Mouse (Mus musculus) bone marrow macrophage, adult 2 months (primary cell): ENCODE results near the gene Zbtb16.

ENCODE experiments used
- CTCF ChIP-seq: IDR thresholded peaks from 2 replicates; pipeline ENCODE4 v1.5.1; 2012; ENCODE audit warnings: low read depth, mild to moderate bottlenecking, low read length, moderate library complexity
- POLR2A ChIP-seq: IDR thresholded peaks from 2 replicates; pipeline ENCODE4 v1.6.1; 2012; ENCODE audit warnings: mild to moderate bottlenecking, low read depth, low read length, borderline replicate concordance

GRCm38 (mm10) chr9:48819695-48820094 lies 16.3 kb downstream of the Zbtb16 start:
- TF ChIP-seq CTCF: no peak
- no peak for TF ChIP-seq POLR2A
